Mouse (Mus musculus) adrenal gland, postnatal 10 days (tissue): Measurements from ENCODE around the gene Gstm7. TPM values are rescaled to one million over a fixed set of nuclear protein-coding genes. Genes with fewer than 3 reads are reported as not detected.
"Not testable (repeated sequence)": the region's sequence is repeated elsewhere in the genome, so short reads cannot be mapped to it uniquely, and the experiment has no call there.

Experiments
- DNase-seq: peaks from one replicate; pipeline ENCODE4 v3.0.0; 2021; ENCODE audit warnings: mixed read lengths
- long read RNA-seq, 2 experiments: library from polyadenylated mRNA; stranded (forward); transcript quantifications; one replicate each; pipeline ENCODE4 v2.0.0; 2021
- total RNA-seq, 2 experiments: library from RNA; stranded (reverse); gene quantifications; 2 replicates each; pipeline ENCODE4 v1.2.3; 2021

Gstm7 gene
- 10 to 100 TPM; 43.1 to 44.0 TPM for total RNA-seq
- long read RNA-seq, experiment 1, transcript Gstm7-201 (8 exons, 1,377 nt) = major isoform, 47 of 61 reads
- long read RNA-seq, experiment 1, partial matches to known transcripts = 2 of 61 reads
- long read RNA-seq, experiment 1, other reads (novel, unspliced or antisense) = 10 of 61 reads
- long read RNA-seq, experiment 2, transcript Gstm7-201 (8 exons, 1,377 nt) = major isoform, 24 of 29 reads
- long read RNA-seq, experiment 2, partial matches to known transcripts = 1 of 29 reads
- long read RNA-seq, experiment 2, other reads (novel, unspliced or antisense) = 3 of 29 reads

DNA sequence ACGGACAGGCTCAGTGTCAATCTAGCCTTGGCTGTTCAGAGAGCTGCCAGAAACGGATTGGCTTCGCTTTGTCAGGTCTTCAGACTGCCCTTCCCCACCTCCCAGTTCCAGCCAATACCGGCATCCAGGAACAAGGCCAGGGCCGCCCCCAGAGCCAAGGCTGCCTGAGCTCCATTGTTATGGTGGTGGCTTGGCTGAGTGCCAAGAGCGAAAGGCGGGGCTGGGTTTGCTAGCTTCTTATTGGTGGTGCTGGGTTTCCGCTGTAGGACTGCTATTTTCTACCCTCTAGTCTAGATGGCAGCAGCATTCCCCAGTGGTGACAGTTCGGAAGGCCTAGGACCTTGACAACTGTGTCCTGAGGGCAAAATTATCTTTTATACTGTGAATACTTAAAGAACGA lies at the start of gene Gstm7:
TSS of gene Gstm7 (minus strand) at position 148 of the 400 bp plus-strand sequence.
- DNase-seq = peak; percentile 99

DNA sequence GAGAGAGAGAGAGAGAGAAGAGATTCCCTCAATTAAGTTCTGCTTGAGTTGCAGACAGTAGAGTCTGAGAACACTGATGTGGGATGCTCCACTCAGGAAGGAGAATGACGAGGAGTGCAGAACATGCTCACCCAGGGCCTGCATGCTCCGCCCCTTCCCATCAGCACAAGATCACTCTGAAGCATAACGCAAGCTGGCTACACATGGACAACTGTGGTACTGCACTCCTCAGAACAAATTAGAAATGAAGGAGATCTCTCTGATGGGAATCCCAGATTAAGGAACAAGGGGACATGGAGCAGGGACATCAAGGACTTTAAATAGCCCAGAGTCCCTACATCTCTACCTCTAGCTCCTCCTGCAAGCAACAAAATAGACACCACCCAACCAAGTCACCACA lies 49.6 kb upstream of the Gstm7 start:
- no peak for DNase-seq

DNA sequence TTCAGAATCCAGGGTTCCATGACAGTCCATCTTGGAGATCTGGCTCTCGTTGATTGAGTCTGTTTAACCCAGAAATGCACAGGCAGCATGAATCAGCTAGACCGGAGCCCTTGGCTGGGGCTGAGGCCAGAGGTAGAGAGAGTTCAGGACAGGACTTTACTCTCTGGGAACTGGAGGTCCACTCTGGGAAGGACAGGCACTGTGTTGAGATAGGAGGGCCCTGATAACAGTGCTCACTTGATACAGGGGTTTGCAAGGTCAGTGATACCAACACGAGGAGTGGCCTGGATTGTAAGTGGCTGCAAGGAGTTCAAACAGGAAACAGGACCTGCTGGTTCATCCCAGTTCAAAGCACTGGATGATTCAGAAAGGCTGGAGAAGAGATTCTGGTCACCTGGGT lies 46.1 kb upstream of the Gstm7 start:
- DNase-seq = no peak

DNA sequence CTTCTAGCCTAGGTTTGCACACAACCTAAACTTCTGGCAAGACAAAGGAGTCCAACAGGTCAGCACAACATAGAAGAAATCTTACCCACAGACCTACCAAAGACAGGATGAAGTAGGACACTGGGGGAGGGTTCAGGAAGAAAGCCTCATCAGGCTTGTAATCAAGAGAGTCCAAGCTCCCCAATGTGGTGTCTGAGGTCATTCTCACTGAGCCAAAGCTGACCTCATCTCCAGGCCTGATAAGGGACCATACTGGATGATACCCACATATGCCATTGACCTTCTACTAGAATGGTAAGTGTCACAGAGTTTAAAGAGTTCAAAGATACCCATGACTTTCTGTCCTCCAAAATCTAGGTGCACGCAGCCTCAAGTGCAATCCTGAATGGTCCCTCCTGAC lies 42.6 kb upstream of the Gstm7 start:
- no peak for DNase-seq

DNA sequence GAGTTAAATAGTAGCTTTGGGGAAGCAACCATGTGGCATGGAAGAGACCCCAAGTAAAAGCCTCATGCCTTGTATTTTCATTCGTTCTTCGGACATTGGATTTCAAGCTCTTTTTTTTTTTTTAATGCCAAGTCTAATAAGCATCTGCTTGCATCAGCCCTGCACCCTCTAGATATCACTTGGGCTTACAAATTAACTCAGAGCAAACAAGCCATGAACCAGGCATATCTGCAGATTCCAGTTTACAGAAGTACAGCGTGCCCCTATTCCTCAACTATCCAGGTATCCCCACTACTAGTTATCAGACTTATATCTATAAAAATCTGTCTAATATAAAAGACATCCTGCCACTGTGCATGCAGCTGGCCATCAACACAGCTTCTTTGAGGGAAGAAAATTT lies 40.5 kb upstream of the Gstm7 start:
- DNase-seq = no peak

DNA sequence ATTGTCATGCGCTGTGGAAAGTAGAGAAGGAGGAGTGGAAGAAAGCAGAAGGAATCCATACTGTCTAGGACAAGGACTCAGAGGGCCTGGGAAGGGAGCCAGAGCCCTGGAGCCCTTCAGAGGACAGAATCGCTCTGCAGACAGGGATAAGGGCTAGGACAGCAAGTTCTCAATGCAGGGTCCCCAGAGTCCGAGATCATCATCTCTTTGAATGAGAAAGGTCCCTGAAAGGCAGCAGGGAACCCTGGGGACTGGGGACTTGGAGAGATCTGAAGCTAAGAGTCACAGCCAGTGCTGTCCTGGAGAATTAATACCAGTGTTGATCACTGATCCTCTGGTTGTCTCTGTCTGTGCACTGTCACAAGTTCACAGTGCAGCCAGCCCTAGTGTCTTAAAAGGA lies 39.5 kb upstream of the Gstm7 start:
- DNase-seq = not testable (repeated sequence)

DNA sequence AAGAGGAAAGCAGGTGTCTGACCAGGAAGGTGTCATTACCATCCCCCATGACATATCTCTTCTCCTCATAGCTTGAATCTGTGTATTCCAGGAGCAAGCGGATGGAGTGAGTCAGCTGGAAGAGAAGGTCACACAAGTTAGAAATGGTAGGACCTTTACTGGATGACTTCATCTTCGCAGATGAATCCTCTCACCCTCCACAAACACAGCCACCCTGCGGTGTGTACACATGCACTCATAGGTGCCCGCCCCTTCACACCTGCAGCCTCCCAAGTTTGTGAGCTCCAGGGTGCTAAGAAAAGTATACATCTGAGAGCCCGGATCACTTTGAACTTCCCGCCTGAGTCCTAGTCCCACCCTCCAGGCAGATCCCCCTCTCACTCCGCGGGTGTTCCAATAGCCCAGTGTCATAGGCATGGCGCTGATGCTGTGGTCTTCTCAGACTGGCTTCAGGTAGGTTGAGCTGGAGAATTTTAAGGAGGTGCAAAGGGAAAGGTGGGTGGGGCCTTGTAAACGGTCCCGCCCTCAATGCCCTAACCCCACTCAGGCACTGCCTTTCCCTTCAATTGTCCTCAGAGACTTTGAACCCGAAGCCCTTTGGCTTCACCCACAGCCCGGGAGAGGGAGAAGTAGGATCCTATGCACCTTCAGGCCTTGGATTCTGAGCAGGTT lies 37.2 kb upstream of the Gstm7 start, which contains the start of gene Gstm3:
TSS of gene Gstm3 (minus strand) at position 560 of the 672 bp plus-strand sequence.
- DNase-seq = no peak

DNA sequence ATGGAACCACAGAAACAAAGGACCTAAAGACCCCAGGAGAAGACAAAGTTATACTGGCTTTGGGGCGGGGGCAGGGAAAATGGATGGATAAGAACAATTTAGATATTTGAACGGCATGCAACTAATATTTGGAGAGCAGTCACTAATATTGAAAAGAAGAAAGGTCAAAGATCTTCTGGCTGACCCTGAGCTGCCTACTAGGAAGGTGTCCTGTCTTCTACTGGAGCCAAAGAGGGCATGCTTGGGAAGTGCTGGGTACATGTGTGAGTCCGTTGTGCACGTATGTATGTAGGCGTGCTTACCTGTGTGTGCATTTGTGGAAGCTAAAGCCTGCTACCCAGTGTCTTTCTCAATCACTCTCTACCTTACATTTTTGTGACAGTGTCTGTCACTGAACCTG lies 35.0 kb upstream of the Gstm7 start:
- no peak for DNase-seq

DNA sequence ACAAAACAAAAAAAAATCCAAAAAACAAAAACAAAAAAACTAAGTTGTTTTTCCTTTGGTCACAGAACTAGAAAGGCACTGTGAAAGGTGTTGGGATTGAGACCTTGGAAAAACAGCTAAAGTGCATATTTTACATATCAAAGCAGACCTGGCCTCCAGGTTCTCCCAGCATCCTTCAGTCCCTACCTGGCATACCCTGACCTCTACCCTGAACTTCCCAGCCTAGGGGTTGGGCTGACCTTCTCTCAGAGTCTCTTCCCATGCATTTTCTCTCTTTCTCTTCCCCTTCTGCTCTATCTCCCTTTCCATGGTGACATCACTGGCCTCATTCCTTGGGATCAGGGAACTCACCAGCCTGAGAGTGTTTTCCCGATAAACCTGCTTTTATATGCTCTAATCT lies 34.0 kb upstream of the Gstm7 start:
- no peak for DNase-seq

DNA sequence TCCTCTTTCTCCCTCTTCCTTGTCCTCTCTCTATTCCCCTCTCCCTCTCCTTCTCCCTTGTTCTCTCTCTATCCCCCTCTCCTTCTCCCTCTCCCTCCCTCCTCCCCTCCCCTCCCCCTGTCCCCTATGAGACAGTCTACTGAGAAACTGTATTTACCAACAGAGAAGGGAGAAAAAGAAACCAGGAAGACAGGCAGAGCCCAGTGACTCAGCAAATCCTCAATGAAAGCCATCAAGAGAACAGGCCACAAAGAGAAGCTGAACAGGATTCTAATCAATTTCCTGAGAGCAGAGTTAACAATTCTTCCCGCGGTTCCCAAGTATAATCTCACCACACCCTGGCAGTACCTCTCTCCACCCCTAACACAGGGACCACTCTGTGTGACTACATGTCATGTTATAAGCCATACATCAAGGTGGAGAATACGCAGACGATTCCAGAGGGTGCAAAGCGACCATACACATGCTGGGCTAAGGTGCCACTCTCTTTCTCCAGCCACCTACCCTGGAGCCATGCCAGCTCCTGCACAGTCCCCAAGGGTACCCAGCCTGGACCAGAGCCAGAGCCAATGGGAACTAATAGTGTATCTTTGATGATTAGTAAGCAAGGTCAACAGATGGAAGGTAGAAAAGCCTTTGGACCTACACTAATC lies 33.2 kb upstream of the Gstm7 start:
- peak; percentile 42 for DNase-seq

DNA sequence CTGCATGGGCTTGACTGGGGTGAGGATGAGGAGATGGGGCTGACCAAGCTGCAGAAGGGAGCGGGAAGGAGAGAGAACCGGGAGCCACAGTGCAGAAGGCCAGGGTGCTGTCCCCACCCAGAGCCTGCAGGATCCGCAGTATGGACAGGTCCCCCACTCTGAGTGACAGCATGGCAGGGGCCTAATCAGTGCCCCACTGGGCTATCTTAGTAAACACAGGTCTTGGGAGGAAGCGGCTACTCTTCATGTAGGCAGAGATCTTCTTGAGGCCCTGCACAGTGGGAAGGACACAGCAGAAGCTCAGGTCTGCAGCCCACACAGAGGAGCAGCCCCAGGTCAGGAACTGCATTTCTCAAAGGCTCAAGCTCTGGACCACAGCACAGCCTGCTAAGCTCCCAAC lies 32.4 kb upstream of the Gstm7 start:
- no peak for DNase-seq

DNA sequence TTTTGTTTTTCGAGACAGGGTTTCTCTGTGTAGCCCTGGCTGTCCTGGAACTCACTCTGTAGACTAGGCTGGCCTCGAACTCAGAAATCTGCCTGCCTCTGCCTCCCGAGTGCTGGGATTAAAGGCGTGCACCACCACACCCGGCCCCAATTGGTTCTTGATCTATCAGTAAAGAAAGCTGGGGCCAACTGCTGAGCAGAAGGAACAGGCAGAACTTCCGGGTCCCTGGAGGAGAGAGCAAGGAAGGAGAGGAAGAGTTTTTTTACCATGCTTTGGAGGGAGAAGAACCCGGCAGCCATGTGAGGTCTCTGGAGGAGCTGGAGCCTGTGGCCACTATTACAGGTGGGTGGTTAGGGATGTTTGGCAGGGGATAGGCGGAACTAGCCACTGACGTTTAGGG lies 23.6 kb upstream of the Gstm7 start:
- not testable (repeated sequence) for DNase-seq

DNA sequence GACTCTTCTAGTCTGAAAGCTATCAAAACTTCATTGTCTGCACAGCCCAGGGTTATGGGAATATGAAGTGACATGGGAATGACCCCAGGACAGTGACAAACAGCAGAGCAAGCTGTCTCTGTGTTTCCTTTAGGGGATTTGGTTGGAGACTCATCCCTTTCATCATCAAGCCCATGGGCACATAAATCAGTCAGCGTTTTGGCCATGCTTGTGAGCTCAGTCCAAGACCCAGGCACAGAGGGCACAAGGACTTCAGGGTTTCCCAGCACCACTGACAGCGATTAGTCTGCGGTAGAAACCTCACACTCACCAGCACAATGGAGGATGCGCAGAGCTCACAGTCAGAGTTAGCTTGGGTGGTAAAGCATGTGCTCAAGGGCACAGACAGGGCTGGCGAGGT lies 22.3 kb upstream of the Gstm7 start:
- peak; percentile 42 for DNase-seq

DNA sequence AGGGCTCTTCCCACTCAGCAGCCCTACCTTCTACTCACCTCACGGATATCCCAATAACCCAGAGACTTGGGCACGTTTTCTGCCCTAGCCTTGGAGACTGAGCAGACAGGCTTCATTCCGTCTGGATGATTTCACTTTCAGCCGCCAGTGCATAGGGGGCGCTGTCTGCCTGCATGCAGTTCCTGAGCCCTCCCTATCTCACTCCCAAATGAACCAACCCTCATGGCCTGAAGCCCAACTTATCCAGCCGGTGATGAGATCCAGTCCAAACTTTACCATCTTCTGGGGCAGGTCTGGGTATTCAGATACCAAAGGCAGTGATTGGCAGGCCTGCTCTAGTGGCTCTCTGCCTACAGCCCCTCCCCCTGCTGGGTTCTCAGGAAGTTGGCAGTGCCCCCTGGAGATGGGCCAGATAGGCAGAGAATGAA lies 21.7 kb upstream of the Gstm7 start:
- DNase-seq = peak; percentile 89

DNA sequence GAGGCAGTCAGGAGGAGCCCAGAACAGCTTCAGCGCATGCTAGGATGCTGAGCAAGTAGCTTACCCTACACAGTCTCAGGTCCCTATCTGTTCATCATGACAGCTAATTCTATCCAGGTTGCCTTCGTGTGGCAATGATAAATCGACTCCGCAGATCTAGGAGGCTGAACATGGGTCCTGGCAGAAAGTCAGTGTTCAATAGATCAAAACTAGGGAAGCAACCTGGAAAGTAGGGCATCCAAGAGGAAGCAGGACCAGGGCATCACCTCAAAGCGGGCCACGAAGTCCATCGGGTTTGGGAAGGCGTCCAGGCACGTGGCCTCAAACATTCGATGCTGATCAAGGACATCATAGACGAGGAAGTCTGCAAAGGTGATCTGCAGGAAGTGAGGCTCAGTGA lies 18.9 kb upstream of the Gstm7 start:
- no peak for DNase-seq

DNA sequence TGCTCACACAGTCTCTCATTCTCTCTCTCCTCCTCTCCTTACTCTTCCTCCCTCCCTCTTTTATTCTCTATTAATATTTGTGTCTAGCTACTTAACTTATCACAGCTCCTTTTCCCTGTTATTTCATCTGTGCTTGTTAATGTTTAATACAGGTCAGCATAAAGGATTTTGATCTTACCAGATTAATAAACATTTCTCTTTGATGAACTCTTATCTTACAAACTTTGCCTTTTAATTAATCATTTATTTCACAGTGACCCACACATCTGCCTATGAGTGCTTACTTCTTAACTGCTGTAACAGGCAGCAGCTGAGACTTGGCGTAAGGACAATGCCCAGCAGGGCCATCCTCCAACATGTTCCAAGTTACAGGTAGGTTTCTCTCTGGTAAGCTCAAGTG lies 17.8 kb upstream of the Gstm7 start:
- not testable (repeated sequence) for DNase-seq

DNA sequence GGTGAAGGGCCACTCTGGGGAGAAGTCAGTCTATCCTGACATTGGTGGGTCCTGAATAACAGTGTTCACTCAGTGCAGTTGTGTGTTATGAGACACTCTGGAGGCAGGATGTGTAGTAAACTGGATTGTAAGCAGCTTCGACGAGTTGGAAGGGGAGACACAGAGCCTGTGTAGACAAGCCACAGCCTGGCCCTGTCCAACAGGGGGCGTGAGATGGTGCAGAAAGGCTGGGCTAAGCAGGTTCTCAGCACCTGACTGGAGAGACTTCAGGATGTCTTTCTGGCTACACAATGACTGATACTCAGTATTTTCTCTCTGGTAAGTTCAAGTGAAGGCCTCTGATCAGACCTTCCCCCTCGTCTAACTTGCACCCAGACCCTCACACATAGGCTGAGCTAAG lies 14.1 kb upstream of the Gstm7 start:
- DNase-seq = no peak

DNA sequence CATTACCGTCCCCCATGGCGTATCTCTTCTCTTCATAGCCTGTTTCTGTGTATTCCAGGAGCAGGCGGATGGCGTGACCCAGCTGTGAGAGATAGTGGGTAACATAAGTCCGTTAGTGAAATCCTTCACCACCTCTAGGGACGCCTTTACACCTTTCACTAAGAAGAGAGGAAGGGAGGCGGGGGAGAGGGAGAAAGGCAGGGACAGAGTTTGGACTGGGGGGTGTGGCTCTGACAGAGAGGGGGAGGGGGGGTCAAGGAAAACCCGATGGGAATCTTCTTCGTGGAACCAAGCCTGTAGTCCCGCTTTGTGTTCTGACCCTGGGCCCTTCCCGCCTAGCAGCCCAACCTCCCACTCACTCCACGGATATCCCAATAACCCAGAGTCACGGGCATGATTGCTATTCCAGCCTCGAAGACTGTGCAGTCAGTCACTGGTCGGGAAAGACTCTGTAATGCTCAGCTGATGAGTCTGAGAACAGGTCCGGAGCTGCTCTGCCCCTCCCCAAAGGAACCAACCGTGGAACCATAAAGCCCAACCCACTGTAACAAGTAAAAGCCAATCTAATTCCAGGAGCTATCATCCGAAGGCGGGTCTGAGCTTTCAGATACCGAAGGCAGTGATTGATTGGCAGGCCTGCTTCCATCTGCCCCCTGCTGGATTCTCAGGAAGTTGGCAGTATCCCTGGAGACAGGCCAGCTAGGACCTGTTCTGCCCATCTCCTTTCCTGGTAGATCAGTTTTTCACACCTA lies 11.8 kb upstream of the Gstm7 start, which contains the start of gene Gstm6:
TSS of gene Gstm6 (minus strand) at position 511 of the 752 bp plus-strand sequence.
- DNase-seq = peak; percentile 35

DNA sequence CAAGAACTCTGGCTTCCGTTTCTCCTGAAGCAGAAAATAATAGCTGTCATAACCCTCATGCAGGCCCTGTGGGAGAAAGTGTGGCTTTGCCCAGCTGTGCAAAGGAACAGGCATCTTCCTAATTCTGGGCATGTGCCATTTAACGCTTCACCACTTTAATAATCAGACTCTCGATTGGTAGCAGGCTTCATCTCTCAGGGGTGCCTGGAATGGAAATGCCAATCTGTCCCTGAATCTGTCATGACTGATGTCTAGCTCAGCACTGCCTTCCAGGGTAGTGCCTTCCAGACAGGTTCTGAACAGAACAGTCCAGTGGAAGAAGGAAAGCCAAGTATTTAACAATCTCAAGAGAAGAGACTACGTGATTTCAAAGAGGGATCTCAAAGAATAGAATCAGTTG lies 9.6 kb upstream of the Gstm7 start:
- DNase-seq = no peak

DNA sequence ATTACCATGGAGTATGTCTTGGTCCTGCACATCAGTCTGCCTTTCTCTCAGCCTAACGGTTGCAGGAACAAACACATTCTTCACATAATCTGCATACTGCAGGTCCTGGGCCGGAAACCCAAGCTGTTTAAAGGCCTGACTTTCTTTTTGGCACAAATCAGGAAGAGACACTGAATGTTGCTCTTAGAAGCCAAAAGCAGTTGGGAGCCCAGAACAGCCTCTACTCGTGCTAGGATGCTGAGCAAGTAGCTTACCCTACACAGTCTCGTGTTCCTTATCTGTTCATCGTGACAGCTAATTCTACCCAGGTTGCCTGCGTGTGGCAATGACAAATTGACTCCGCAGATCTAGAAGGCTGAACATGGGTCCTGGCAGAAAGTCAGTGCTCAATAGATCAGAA lies 8.9 kb upstream of the Gstm7 start:
- DNase-seq = no peak

DNA sequence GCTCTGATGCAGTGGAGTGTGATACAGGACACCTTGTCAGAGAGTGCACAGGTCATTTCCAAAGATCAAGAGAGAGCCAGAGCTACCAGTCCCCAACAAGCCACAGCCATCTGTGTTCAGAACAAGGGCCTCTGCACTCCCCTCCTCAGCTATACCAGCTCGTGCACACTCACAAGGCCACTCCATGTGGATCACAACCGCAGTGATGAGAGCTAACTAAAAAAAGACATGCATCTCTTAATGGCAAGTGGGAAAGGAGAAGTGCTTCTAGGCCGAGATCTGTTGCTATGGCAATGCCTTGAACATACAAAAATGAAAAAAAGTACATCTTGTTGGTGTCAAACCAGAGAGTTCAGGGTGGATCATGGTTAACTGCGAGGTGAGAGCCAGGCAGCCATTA lies 8.2 kb upstream of the Gstm7 start:
- no peak for DNase-seq

DNA sequence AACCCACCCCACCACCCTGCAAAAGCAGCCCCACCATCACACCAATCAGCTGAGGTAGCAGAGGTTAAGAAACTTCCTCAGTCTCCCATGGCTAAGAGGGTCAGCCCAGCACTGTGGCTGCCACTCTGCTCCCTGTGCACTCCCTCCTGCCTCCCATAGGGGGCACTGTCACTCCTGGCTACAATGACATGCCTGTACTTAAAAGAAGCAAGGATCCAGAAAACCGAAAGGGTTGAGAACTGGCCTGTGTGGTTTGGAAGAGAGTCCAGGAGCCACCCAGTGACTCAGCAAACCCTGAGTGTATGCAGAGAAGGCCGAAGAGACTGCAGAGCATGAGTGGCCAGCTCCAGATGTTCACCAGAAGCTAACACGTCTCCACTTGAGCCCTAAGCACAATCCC lies 7.8 kb upstream of the Gstm7 start:
- DNase-seq = peak; percentile 84

DNA sequence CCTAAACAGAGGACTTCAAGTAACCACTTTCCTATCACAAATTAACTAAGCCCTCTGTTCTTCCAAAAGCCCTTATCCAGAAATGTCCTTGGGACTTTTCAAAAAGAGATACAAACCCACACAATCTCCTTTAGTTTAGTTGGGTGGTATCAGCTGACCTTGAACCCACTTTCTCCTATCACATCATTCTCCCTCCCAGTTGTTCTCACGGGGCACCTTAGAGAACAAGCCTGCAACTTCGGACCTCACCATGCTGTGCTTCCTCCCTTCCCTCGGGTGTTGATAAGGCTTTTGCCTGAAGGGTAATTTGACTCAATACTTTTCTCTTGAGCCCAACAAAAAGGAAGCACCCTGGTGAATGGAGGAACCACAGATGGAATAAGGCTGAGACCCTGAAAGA lies 4.3 kb upstream of the Gstm7 start:
- DNase-seq = no peak
